Mouse (Mus musculus) retina, embryonic 14.5 days (tissue): ENCODE results near the gene C5ar1.
A peak's percentile ranks its signal among the peaks of the same experiment; 100 is the strongest.
"Not testable (repeated sequence)": the region's sequence is repeated elsewhere in the genome, so short reads cannot be mapped to it uniquely, and the experiment has no call there.

Experiments
- DNase-seq: peaks from one replicate; pipeline ENCODE4 v3.0.0-alpha.2; 2015; ENCODE audit warnings: low spot score

Gene C5ar1

GRCm38 (mm10) chr7:16259110-16259590, at the start of gene C5ar1:
Gene C5ar1, minus strand, starts transcription at chr7:16259540.
- no peak for DNase-seq

GRCm38 (mm10) chr7:16308555-16309317, 49.4 kb upstream of the C5ar1 start:
- DNase-seq = no peak

GRCm38 (mm10) chr7:16308093-16308492, 48.8 kb upstream of the C5ar1 start, which contains the start of gene Bbc3:
Gene Bbc3, plus strand, starts transcription at chr7:16308393.
- not testable (repeated sequence) for DNase-seq

GRCm38 (mm10) chr7:16307141-16307540, 47.8 kb upstream of the C5ar1 start:
- DNase-seq = not testable (repeated sequence)

- DNase-seq = peak; percentile 92
Observed at GRCm38 (mm10) chr7:16299419-16300035, 40.2 kb upstream of the C5ar1 start.

- DNase-seq = no peak
Observed at GRCm38 (mm10) chr7:16298927-16299326, 39.6 kb upstream of the C5ar1 start.

- DNase-seq = no peak
Observed at GRCm38 (mm10) chr7:16297616-16298015, 38.3 kb upstream of the C5ar1 start.

- peak; percentile 77 for DNase-seq
Observed at GRCm38 (mm10) chr7:16296766-16297390, 37.5 kb upstream of the C5ar1 start.

- DNase-seq = no peak
Observed at GRCm38 (mm10) chr7:16296146-16296545, 36.8 kb upstream of the C5ar1 start.

- peak; percentile 77 for DNase-seq
Observed at GRCm38 (mm10) chr7:16295321-16295900, 36.1 kb upstream of the C5ar1 start.

GRCm38 (mm10) chr7:16294837-16295236, 35.5 kb upstream of the C5ar1 start:
- peak; percentile 96 for DNase-seq

GRCm38 (mm10) chr7:16294346-16294745, 35.0 kb upstream of the C5ar1 start:
- peak; percentile 69 for DNase-seq

- DNase-seq = no peak
Observed at GRCm38 (mm10) chr7:16287791-16288190, 28.5 kb upstream of the C5ar1 start.

- no peak for DNase-seq
Observed at GRCm38 (mm10) chr7:16287016-16287415, 27.7 kb upstream of the C5ar1 start.

GRCm38 (mm10) chr7:16286026-16286961, 27.0 kb upstream of the C5ar1 start, which contains the start of gene Ccdc9:
Gene Ccdc9, minus strand, starts transcription at chr7:16286795.
- peak; percentile 100 for DNase-seq

GRCm38 (mm10) chr7:16285450-16286025, 26.2 kb upstream of the C5ar1 start:
- peak; percentile 53 for DNase-seq

GRCm38 (mm10) chr7:16284904-16285303, 25.6 kb upstream of the C5ar1 start:
- DNase-seq = no peak

GRCm38 (mm10) chr7:16284001-16284400, 24.7 kb upstream of the C5ar1 start:
- no peak for DNase-seq

- DNase-seq = no peak
Observed at GRCm38 (mm10) chr7:16282334-16282733, 23.0 kb upstream of the C5ar1 start.

- DNase-seq = no peak
Observed at GRCm38 (mm10) chr7:16280721-16281120, 21.4 kb upstream of the C5ar1 start.
